Mouse (Mus musculus): ENCODE results near the gene Dnph1. TPM values are rescaled to one million over a fixed set of nuclear protein-coding genes. Genes with fewer than 3 reads are reported as not detected.
"Not testable (repeated sequence)": the region's sequence is repeated elsewhere in the genome, so short reads cannot be mapped to it uniquely, and the experiment has no call there.

Gene Dnph1
- polyA plus RNA-seq, 1 experiment from 2014 or later, result 26.6 TPM

DNA sequence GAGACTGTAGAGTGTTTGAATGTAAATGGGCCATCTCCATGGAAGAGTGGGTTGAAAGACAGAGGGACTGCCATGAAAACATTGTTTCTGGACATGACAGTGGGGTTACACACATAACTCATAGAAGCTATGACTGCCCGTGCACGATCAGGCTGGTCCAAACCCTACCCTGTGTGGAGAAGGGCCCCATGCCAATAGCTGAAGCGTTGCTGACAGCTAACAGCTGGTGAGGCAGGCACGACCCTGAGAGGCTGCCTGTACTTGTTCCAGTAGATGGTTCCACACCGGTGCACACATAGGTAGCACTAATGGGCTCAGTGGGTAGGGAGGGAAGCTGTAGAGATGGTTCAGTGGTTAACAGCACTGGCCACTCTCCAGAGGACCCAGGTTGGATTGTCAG lies 1.0 kb upstream of the Dnph1 start:
- H3K36me3 ChIP-seq (ENCODE audit: control insufficient read depth, insufficient read depth), result no peaks in the 10 kb centered on the region
- ATAC-seq, result no peak
- no peaks in the 10 kb centered on the region; the same call in 1 of the 2 replicates for H3K27me3 ChIP-seq (replicated peaks; ENCODE audit: control insufficient read depth, insufficient read depth, low read length)
- H3K9me3 ChIP-seq (ENCODE audit: control insufficient read depth, low read length), result no peaks in the 10 kb centered on the region
- no peak overlapping the region for H3K4me2 ChIP-seq (ENCODE audit: low read length)
- H3K4me1 ChIP-seq (replicated peaks; ENCODE audit: control insufficient read depth, insufficient read depth, low read length), result peaks cover 5% of the 10 kb centered on the region; the same call in 1 of the 2 replicates
- no peak overlapping the region for H3K4me3 ChIP-seq (replicated peaks; ENCODE audit: low read length)
- H3K27ac ChIP-seq (ENCODE audit: low read length), result no peak overlapping the region
- H3K9ac ChIP-seq (replicated peaks; ENCODE audit: low read depth, low read length), result no peak overlapping the region
- WGBS, result 71% methylated on average over 5 of the region's 5 CpGs

DNA sequence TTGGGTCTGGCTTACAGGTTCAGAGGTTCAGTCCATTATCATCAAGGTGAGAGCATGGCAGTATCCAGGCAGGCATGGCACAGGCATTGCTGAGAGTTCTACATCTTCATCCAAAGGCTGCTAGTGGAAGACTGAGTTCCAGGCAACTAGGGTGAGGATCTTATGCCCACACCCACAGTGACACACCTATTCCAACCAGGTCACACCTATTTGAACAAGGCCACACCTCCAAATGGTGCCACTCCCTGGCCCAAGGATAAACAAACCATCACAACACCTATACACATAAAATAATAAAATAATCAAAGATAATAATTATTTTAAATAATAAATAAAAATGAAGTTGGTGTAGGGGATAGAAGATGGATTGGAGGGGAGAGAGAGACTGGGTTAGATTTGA lies 430 bp upstream of the Dnph1 start:
- not testable (repeated sequence) for H3K4me3 ChIP-seq (replicated peaks; ENCODE audit: low read length); H3K4me2 ChIP-seq (ENCODE audit: low read length); H3K9me3 ChIP-seq (ENCODE audit: control insufficient read depth, low read length); ATAC-seq; H3K36me3 ChIP-seq (ENCODE audit: control insufficient read depth, insufficient read depth); H3K27me3 ChIP-seq (replicated peaks; ENCODE audit: control insufficient read depth, insufficient read depth, low read length); H3K27ac ChIP-seq (ENCODE audit: low read length); H3K9ac ChIP-seq (replicated peaks; ENCODE audit: low read depth, low read length); H3K4me1 ChIP-seq (replicated peaks; ENCODE audit: control insufficient read depth, insufficient read depth, low read length)

DNA sequence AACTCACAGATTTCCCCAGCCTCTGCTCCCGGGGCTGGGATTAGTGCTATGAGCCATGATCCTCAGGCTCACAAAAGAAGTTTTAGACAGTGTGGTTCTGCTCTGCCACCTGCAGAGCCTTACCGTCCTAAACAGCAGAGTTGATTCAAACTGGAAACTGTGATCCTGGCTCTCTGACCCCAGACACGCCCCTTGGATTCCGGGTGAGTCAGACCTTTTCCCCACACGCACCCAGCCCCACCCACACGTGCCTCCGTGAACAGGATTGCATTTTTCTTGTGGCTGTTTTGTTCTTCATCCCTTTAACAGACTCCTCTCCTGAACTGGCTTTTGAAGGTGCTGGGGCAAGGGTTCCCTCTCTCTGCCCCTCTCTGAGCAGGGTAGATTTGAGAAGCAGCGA lies 1.4 kb downstream of the Dnph1 start:
- H3K9me3 ChIP-seq (ENCODE audit: control insufficient read depth, low read length), result no peaks in the 10 kb centered on the region
- no peak for ATAC-seq
- H3K36me3 ChIP-seq (ENCODE audit: control insufficient read depth, insufficient read depth), result no peaks in the 10 kb centered on the region
- 53% methylated on average over 8 of the region's 8 CpGs for WGBS
- no peaks in the 10 kb centered on the region; the same call in 1 of the 2 replicates for H3K27me3 ChIP-seq (replicated peaks; ENCODE audit: control insufficient read depth, insufficient read depth, low read length)
- H3K27ac ChIP-seq (ENCODE audit: low read length), result no peak overlapping the region
- H3K4me1 ChIP-seq (replicated peaks; ENCODE audit: control insufficient read depth, insufficient read depth, low read length), result peaks cover 5% of the 10 kb centered on the region; the same call in 1 of the 2 replicates
- H3K4me3 ChIP-seq (replicated peaks; ENCODE audit: low read length), result no peak overlapping the region
- no peak overlapping the region for H3K9ac ChIP-seq (replicated peaks; ENCODE audit: low read depth, low read length)
- no peak overlapping the region for H3K4me2 ChIP-seq (ENCODE audit: low read length)

DNA sequence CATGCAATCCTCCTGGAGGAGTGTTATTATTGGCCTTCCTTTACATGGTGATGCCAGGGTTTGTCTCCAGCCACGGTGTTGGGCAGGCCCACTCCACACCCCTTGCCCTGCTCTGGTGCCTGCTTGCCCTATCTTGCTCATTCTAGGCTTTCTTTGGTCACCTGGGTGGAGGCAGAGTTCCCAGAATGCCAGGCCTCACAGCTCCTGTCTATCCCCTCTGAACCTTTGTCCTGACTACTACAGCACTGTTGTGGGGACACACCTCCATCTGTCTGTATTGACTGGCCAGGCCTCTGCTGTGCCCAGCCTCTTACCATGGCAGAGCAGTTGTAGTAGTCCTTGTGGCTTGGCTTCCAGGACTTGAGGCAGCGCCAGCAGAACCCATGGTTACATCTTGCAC lies 6.3 kb downstream of the Dnph1 start:
- no peak overlapping the region for H3K4me3 ChIP-seq (replicated peaks; ENCODE audit: low read length)
- no peaks in the 10 kb centered on the region for H3K4me1 ChIP-seq (replicated peaks; ENCODE audit: control insufficient read depth, insufficient read depth, low read length)
- WGBS, result 95% methylated on average over 2 of the region's 2 CpGs
- no peak overlapping the region for H3K9ac ChIP-seq (replicated peaks; ENCODE audit: low read depth, low read length)
- ATAC-seq, result no peak
- no peak overlapping the region for H3K27ac ChIP-seq (ENCODE audit: low read length)
- H3K36me3 ChIP-seq (ENCODE audit: control insufficient read depth, insufficient read depth), result no peaks in the 10 kb centered on the region
- H3K4me2 ChIP-seq (ENCODE audit: low read length), result no peak overlapping the region
- H3K9me3 ChIP-seq (ENCODE audit: control insufficient read depth, low read length), result no peaks in the 10 kb centered on the region
- H3K27me3 ChIP-seq (replicated peaks; ENCODE audit: control insufficient read depth, insufficient read depth, low read length), result no peaks in the 10 kb centered on the region

DNA sequence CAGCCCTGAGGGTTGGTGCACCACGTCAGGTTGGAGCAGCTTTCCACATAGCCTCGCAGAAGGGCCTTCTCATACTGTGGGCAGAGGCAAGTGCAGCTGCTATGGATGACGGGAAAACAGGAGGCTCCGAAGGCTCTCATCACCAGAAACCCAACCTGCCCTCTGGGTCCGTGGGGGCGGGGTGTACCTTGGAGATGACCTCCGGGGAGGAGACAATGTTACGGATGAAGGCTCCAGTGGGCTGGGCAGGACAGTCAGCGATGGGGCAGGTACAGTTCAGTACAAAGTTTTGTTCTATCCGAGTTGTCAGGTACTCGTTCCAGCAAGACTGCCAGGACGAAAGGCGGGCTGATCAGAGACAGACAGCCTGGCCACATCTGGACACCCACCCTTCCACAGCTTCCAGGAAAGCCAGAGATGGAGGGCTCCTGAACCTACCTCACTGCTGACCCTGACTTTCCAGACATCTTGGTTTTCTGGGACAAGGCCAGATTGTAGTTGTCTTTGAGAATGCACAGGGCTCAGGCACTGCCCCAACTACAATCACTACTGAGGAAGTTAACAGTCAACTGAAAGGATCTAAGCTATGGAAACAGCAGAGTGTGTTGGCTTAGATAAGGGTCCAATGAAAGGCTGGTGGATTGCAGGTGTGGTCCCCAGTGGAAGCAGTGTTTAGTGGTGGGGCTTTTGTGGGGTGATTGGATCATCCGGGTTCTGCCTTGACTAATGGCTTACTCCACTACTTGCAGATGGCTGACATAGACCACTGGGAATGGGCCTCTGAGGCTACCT lies 7.5 kb downstream of the Dnph1 start:
- ATAC-seq, result no peak
- WGBS, result 83% methylated on average over 14 of the region's 14 CpGs
- H3K4me3 ChIP-seq (replicated peaks; ENCODE audit: low read length), result no peak overlapping the region
- H3K27ac ChIP-seq (ENCODE audit: low read length), result no peak overlapping the region
- H3K4me2 ChIP-seq (ENCODE audit: low read length), result no peak overlapping the region
- H3K9me3 ChIP-seq (ENCODE audit: control insufficient read depth, low read length), result no peaks in the 10 kb centered on the region
- no peaks in the 10 kb centered on the region for H3K4me1 ChIP-seq (replicated peaks; ENCODE audit: control insufficient read depth, insufficient read depth, low read length)
- H3K27me3 ChIP-seq (replicated peaks; ENCODE audit: control insufficient read depth, insufficient read depth, low read length), result no peaks in the 10 kb centered on the region
- no peak overlapping the region for H3K9ac ChIP-seq (replicated peaks; ENCODE audit: low read depth, low read length)
- no peaks in the 10 kb centered on the region for H3K36me3 ChIP-seq (ENCODE audit: control insufficient read depth, insufficient read depth)

DNA sequence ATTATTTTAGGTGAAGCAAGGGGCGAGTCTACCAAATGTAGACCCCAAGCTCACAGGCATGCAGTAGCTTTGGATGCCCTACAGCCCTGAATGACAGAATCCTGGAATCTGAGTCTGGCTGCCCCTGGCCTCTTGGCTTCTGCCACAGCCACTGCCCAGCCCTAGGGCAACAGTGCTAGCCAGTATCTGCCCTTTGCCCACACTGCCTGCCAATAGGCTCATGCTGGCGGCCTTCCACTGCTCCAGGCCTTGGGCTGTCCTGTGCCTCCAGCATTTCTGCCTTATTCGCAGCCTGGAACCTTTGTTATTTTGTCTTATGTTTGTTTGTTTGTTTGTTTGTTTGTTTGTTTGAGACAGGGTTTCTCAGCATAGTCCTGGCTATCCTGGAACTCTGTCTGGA lies 9.1 kb downstream of the Dnph1 start:
- Histone ChIP-seq H3K9ac (replicated peaks; ENCODE audit: low read depth, low read length) (no peak overlapping the region), H3K27me3 (replicated peaks; ENCODE audit: control insufficient read depth, insufficient read depth, low read length) (no peaks in the 10 kb centered on the region), H3K9me3 (ENCODE audit: control insufficient read depth, low read length) (no peaks in the 10 kb centered on the region), H3K36me3 (ENCODE audit: control insufficient read depth, insufficient read depth) (no peaks in the 10 kb centered on the region), H3K4me2 (ENCODE audit: low read length) (no peak overlapping the region), H3K4me1 (replicated peaks; ENCODE audit: control insufficient read depth, insufficient read depth, low read length) (no peaks in the 10 kb centered on the region), H3K4me3 (replicated peaks; ENCODE audit: low read length) (no peak overlapping the region), H3K27ac (ENCODE audit: low read length) (no peak overlapping the region)
- ATAC-seq, result no peak
- WGBS, result 90% methylated on average over 3 of the region's 3 CpGs

DNA sequence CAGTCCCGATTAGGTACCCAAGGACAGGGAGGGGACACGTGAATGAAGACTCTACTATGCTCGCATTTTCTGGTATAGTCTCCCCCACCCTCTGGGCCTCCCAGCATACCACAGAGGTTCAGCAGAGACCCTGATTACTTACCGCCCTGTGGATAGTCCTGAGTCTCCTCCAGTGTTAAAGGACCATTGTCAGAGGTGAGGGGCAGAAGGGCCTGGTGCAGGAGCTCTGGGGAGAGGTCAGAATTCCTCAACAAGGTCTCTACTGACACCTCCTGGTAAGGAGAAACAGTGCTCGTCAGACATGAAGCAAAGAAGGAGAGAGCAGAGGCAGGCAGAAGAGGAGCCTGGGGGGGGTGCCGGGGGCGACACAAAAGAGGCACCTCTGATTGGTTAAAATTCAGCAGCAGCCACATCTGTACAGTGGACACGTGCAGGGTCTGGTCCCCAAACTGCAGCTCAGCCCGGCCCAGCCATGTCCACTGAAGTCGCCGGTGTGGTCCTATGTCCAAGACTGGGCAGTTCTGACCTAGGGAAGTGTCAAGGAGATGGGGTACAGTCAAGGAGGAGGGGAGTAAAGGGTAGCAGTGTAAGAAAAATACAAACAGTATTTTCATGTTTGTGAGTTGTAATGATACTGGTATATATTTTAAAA lies 14.7 kb downstream of the Dnph1 start:
- Histone ChIP-seq H3K4me1 (replicated peaks; ENCODE audit: control insufficient read depth, insufficient read depth, low read length) (no peaks in the 10 kb centered on the region), H3K9ac (replicated peaks; ENCODE audit: low read depth, low read length) (no peak overlapping the region), H3K36me3 (ENCODE audit: control insufficient read depth, insufficient read depth) (no peaks in the 10 kb centered on the region), H3K27me3 (replicated peaks; ENCODE audit: control insufficient read depth, insufficient read depth, low read length) (no peaks in the 10 kb centered on the region), H3K27ac (ENCODE audit: low read length) (no peak overlapping the region), H3K4me2 (ENCODE audit: low read length) (no peak overlapping the region), H3K9me3 (ENCODE audit: control insufficient read depth, low read length) (no peaks in the 10 kb centered on the region), H3K4me3 (replicated peaks; ENCODE audit: low read length) (no peak overlapping the region)
- WGBS, result 39% methylated on average over 11 of the region's 11 CpGs
- ATAC-seq, result no peak

DNA sequence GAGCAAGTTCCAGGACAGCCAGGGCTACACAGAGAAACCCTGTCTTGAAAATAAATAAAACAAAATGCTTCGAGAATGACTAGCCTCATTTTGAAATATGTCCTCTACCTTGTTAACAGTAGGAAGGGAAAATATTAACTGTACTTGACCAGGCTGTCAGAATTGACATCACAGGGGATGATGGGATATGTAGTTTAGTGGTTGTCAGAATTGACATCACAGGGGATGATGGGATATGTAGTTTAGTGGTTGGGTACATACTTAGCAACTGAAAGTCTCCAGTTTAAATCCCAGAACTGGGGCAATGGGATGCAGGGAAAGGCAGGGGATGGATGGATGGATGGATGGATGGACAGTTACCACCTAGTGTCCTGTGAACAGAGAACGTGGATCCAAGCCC lies 16.8 kb downstream of the Dnph1 start:
- WGBS, result 67% methylated on average over 2 of the region's 2 CpGs
- Histone ChIP-seq H3K4me1 (replicated peaks; ENCODE audit: control insufficient read depth, insufficient read depth, low read length) (no peaks in the 10 kb centered on the region), H3K27ac (ENCODE audit: low read length) (no peak overlapping the region)

DNA sequence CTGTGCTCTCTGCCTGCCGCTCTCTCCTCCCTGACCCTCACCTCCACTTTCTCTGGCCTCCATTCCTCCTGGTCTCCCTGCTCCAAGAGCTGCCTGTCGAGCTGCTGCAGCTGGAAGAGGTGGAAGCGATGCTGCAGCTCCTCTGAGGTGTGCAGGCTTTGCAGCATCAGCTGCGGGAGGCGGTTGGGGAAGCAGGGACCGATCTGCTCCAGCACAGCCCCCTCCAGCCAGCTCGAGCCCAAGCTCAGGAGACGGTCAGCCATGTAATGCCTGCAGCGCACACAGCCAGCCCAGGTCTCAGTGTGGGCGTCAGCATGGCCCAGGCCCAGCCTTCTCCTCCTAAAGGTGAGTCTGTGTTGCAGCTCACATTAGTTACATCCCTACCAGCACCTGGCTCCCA lies 23.5 kb downstream of the Dnph1 start:
- no peaks in the 10 kb centered on the region for H3K4me1 ChIP-seq (replicated peaks; ENCODE audit: control insufficient read depth, insufficient read depth, low read length)
- no peaks in the 10 kb centered on the region for H3K9me3 ChIP-seq (ENCODE audit: control insufficient read depth, low read length)
- WGBS, result 60% methylated on average over 10 of the region's 10 CpGs
- H3K9ac ChIP-seq (replicated peaks; ENCODE audit: low read depth, low read length), result no peak overlapping the region
- 0 out of 2 replicates have a peak, but pooled peaks cover 3% of the 10 kb centered on the region for H3K27me3 ChIP-seq (replicated peaks; ENCODE audit: control insufficient read depth, insufficient read depth, low read length)
- ATAC-seq, result no peak
- H3K4me2 ChIP-seq (ENCODE audit: low read length), result no peak overlapping the region
- H3K27ac ChIP-seq (ENCODE audit: low read length), result no peak overlapping the region
- no peak overlapping the region for H3K4me3 ChIP-seq (replicated peaks; ENCODE audit: low read length)
- no peaks in the 10 kb centered on the region for H3K36me3 ChIP-seq (ENCODE audit: control insufficient read depth, insufficient read depth)

More for the DNA sequence above, 16.8 kb downstream of the Dnph1 start:
- H3K4me2 ChIP-seq (ENCODE audit: low read length), result no peak overlapping the region
- H3K9me3 ChIP-seq (ENCODE audit: control insufficient read depth, low read length), result no peaks in the 10 kb centered on the region
- no peak overlapping the region for H3K4me3 ChIP-seq (replicated peaks; ENCODE audit: low read length)
- no peaks in the 10 kb centered on the region for H3K27me3 ChIP-seq (replicated peaks; ENCODE audit: control insufficient read depth, insufficient read depth, low read length)
- no peaks in the 10 kb centered on the region for H3K36me3 ChIP-seq (ENCODE audit: control insufficient read depth, insufficient read depth)
- peak; percentile 71; the same call in 1 of the 2 replicates for ATAC-seq
- H3K9ac ChIP-seq (replicated peaks; ENCODE audit: low read depth, low read length), result no peak overlapping the region
